Mouse (Mus musculus) layer of hippocampus, adult 9-10 months (tissue): ENCODE results near the gene Ube2q1.

Experiments
- DNase-seq: peaks from one replicate; pipeline ENCODE4 v3.0.0; 2022; ENCODE audit warnings: low spot score

The Ube2q1 gene

DNA sequence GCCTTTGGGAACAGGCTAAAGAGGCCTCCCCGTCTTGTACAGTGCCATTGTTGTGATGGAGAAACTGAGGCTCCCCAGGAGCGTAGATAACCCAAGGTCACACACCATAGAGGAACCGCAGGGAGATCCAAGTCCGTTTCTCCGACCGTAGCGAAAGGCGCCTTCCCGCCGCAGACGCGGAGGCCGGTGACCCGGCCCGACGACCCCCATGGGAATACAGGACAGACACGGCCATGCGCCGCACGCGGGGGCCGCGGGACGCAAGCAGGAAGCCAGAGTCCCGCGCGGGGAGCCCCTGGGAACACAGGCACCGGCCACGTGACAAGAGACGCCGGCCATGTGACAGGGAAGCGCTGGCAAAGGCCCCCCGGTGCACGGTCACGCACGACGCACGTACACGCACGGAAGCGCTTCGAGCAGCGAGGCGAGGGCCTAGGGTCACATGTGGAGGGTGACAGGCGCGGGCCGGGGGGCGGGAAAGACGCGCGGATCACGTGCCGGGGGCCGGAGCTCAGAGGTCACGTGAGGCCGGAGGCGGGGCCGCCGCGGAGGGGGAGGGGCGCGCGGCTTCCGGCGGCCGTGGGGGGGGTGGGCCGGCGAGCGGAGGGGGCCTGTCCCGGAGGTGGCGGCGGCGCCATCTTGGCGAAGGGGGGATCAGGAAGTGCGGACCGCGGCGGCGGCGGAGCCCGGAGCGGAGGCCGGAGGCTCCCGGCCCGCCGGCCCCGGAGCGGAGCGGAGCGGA lies at the start of gene Ube2q1:
Gene Ube2q1 (plus strand): TSS at position 649 of the 742 bp plus-strand sequence.
- peak; percentile 93 for DNase-seq

- no peak for DNase-seq
Measured at GRCm38 (mm10) chr3:89727028-89727427, 46.4 kb upstream of the Ube2q1 start.

DNA sequence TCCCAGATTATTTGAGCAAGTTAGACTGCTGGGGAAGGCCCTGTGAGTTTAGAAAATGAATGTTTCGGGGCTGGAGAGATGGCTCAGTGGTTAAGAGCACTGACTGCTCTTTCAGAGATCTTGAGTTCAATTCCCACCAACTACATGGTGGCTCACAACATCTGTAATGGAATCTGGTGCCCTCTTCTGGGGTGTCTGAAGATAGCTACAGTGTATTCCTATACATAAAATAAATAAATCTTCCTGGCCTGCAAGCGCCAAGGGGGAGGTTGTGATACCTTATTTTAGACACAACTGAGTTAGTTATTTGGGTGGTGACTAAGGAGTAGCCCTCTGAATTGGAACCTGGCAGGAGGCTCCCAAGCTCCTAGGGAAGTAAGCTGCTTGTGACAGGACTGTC lies 44.6 kb upstream of the Ube2q1 start:
- no peak for DNase-seq

DNA sequence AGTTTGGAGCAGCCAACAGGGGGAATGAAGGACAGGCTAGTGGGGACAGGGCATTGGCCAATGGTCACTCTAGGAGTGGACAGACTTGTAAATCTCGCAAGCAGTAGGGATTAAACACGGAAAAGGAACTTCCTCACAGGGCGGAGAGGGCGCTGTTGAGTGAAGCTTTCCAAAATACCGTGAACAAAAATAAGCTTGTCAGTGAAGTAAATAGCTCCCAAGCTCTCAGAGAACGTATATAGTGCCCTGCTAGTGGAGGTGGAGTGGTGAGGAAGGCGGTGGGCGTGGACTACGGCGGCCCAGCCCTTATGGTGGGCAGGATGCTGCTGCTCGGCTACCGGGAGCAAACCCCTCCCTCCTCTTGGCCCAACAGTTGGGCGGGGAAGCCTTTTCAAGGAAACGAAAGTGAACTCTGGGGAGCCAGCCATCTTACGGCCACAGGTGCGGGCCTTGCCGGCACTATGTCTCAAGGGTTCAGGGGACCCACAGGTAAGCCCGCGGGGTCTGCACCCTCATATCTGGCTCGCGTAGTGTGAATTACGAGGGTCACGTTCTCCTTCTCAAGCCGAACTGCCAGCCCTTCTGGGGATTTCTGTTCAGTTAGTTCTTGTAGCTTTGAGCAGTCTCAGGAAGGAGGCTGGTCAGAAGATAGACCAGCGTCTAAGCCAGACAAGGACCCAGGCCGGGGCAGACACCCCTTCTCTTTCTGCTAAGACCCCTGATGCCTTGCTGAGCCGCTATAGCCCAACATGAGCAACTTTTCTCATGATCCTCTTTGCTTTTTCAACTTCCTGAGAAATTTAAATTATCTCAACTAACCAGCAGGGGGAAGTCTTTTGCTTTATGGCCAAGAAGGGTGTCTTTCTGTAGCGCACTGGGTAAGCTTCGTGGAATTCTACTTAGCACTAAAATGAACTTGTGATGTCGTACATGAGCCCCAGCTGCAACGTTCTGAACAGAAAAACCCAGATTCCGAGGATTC lies 42.8 kb upstream of the Ube2q1 start:
- DNase-seq = no peak

GRCm38 (mm10) chr3:89732091-89732490 lies 41.3 kb upstream of the Ube2q1 start:
- DNase-seq = no peak

GRCm38 (mm10) chr3:89738509-89738908 lies 34.9 kb upstream of the Ube2q1 start:
- no peak for DNase-seq

DNA sequence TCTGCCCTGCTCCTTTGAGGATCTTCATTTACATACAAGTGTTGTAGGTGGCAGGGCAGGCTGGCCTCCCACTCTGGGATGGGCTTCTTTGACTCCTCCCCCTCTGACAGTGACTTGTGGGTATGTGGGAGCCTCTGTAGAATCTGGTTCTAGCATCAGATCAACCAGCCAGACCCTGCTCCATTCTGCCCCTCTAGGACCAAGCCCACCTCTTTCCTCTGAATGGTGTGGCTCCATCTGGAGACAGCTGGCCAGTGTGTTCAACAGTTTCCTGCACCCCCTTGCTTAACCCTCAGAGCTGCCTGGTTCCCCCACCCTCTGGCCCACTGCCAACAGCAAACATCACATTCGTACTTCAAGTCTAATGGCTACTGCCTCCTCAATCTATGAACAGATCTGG lies 21.1 kb upstream of the Ube2q1 start:
- DNase-seq = no peak

DNA sequence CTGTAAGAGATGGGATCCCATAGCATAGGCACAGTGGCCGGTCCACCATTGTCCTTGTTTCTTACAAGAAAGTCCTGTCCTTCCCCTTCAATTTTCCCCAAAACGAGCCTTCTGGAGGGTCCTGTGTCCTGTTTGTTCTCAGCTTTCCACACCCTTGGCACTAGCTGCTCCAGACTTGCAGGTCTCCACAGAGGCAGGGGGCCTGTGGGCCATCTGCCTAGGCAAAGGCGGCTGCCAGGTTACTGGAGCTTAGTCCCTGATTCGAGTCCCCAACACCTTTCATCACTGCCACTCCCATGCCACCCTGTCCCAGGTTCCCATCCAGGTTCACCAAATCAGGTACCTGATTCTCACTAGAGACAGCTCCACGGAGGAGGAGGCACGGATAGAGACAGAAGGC lies 18.1 kb upstream of the Ube2q1 start:
- DNase-seq = no peak

GRCm38 (mm10) chr3:89757851-89758250 lies 15.6 kb upstream of the Ube2q1 start:
- no peak for DNase-seq

- no peak for DNase-seq
Measured at GRCm38 (mm10) chr3:89759786-89760185, 13.6 kb upstream of the Ube2q1 start.

DNA sequence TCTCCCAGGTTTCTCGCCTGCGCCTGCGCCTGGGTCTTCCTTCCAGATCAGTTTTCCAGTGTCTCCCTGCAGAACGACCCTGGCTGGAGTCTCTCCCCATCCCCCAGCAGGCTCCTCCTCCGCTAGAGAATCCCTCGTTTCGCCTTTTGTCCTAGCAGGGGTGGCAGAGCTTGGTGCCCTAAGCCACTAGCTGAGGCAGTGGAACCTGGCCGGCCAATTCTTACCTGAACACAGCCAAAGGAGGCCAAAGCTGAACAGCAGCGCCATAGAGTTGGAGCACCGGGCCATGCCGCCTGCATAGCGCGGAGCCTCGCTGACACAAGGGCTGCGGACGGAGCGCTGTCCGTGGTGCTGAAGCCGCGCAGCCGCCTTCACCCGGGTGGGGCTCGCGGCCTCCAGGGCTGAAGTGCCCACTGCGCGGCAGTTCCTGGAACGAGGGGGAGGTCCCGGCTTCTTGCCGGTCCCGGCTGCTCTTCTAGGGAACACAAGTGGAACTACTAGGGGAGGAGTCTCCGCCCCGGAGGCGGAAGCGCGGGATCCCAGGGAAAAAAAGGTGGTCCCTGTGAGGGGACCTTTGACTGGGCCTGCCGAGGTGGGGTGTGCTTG lies 9.2 kb upstream of the Ube2q1 start, which contains the start of gene Chrnb2:
Gene Chrnb2 (minus strand): TSS at position 514 of the 606 bp plus-strand sequence.
- DNase-seq = no peak

DNA sequence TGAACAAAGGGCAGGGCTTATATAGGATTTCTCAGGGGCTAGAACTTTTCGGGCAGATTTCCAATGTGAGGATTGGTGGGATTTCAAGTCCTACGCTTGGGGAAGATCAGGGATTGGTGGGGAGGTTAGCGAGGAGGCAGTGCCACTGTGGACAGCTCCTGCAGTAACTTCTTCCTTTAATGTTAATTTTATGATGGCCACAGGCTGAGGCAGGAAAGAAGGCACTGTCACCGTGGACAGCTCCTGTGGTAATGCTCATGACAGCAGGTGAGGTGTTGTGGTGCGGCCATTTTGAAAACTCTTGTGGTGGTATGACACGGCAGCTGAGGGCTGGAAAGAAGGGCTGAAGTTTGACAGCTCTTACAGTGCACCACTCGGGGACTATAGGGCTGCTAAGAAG lies 3.8 kb upstream of the Ube2q1 start:
- DNase-seq = no peak

GRCm38 (mm10) chr3:89770425-89771002 lies 2.9 kb upstream of the Ube2q1 start:
- DNase-seq = no peak

GRCm38 (mm10) chr3:89772588-89772967 lies 838 bp upstream of the Ube2q1 start:
- DNase-seq = peak; percentile 57

- DNase-seq = no peak
Measured at GRCm38 (mm10) chr3:89773740-89774211, 360 bp downstream of the Ube2q1 start.

- DNase-seq = no peak
Measured at GRCm38 (mm10) chr3:89774236-89774960, 982 bp downstream of the Ube2q1 start.

DNA sequence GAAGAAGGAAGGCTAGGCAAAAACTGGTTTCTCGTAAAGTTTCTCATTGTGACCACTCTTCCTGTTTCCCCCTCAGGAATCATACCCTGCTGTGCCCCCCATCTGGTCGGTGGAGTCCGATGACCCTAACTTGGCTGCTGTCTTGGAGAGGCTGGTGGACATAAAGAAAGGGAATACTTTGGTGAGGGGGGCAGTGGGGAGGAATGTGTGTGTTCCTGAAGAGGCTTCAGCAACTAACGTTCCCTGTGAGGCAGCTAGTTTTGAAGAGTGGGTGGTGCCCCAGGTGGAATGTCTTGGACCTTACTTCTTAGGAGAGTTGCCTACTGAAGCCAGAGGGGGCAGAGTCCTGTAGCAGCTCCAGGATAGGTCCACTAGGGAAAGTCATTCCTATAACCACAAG lies 2.6 kb downstream of the Ube2q1 start:
- no peak for DNase-seq

GRCm38 (mm10) chr3:89780102-89780501 lies 6.7 kb downstream of the Ube2q1 start:
- DNase-seq = no peak

GRCm38 (mm10) chr3:89781640-89782039 lies 8.2 kb downstream of the Ube2q1 start:
- DNase-seq = no peak

DNA sequence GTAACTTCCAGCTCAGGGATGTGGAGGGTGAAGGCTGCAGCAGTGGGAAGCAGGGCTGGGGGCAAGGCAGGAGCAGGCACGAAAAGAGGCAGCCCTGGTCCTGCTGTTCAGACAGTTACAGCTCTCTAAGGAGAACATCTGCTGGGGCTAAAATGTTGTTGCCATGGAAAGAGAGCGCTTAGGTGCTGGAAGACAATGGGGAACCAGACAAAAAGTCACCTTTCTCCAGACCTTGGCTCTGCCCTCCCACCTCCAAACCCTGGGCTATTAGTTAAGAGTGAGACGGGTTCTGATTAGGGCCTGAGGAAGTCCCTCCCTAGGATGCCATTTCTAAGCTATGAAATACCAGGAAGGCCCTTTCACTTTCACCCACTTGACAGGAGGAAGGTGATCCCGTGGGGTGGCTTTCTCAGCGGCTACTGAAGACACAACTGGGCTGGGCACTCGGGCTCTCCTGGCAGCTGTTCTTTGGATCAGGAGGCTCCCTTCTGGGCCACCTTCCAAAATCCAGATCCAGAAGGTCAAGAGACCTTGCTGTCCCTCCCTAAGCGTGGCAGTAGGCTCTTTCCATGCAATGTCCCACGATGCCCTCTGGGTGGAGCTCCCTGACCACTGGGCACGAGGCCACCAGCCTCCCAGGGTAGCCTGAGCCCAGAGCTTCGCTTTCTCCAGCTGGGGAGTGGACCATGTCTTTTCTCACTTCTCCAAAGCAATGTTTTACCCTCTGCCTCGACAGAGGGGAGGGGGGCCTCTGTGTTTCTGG lies 11.8 kb downstream of the Ube2q1 start:
- DNase-seq = no peak

DNA sequence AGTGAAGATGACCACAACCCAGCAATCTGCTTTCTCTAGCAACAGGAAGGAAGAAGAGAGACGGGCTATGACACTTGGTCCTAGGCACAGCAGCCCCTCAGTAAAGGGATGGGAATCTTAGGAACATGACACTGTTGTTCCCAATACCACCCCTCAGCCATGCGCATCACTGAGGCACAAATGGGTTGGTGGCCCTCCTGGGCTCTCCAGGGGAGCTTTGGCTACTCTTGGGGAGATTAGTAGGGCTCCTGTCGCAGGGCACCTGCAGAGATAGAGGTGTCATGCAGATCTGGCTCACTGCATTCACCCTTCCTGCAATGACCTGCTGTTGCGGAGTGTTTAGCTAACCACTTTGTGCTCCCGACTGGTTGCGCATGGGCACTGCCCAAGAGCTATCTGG lies 12.9 kb downstream of the Ube2q1 start:
- DNase-seq = no peak
